Mouse (Mus musculus) retina, postnatal 7 days (tissue): ENCODE measurements around the gene Olfr448.
A peak's percentile ranks its signal among the peaks of the same experiment; 100 is the strongest.

ENCODE experiments used
- DNase-seq: peaks from one replicate; pipeline ENCODE4 v3.0.0-alpha.2; 2012; ENCODE audit warnings: low read depth, low spot score

The Olfr448 gene

DNA sequence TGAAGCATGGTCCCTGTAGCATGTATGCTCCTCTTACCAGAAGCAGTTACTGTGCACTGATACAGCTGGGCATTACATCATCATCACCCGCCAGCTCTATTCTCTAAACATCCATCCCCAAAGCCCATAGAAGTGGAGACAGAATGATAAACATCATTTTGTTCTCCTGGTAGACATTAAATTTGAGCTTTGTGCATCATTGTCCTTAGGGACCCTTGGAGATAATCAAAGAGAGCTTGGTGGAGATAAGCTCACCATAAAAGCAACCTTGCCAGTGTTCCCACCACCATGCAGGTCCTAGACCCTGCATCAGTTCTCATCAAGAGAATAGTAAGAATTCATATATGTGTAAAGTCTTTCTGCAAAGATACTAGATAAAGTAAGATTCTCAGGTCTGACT is at the start of gene Olfr448:
Olfr448 (plus strand) TSS at position 301 of the 400 bp plus-strand sequence.
- no peak for DNase-seq

DNA sequence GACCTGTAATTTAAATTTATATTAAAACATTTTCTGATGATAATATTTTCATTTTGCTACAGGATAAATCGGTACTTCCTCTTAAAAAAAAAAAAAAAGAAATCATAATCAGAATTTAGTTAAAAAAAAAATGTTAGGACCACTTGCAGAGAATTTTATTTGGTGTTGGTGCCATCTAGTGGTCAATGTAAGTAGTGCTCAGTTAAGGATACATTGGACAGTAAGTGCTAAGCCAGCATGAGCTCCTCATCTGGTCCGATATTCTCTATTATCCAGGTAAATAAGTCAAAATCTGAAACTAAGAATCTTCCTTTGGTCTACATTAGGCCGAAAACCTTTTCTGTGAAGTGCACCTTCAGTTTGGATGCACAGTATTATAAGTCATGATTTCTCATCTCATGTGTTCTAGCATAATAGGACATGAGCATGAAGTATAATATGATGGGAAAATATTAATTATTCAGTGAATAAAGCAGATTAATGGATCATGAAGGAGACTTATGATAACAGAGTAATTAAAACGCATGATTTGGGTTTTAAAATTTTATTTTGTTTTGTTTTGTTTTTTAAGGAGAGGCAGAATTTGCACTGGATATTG is 29.9 kb upstream of the Olfr448 start:
- DNase-seq, result peak; percentile 53

DNA sequence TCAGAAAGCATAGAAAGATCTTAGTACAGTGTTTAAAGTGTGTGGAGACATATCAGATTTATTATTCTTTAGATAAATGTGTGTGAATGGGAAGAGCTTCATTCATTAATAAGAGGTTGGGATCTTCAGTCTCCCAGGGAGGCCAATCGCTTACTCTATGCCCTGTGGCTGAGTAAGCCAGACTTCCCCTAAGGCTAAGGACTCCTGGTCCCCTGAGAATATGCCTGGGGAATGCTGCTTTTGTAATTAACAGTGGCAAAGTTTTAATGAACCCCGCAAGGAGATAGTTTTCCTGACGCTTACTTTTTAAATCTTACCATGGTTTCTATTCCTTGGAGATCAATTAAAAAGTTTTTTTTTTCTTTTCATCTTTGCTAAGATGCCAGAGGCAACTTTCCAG is 20.5 kb upstream of the Olfr448 start:
- DNase-seq, result no peak

DNA sequence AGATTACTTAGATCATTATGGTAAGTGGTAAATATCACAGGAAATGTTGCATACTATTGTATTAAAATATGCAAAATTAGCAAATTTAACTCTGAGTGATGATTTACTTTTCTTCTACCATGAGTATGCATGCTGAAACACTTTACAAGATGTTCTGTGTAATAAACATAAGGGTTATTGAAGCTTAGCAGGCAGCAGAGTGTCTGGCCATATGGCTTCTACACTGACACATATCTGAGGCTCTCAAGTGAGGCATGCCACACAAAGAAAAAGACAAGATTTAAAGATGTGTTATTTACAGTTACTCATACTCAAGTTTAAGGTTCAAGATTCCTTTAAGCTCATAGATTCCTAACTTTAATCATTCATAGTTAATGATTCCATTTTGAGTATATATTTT is 13.9 kb upstream of the Olfr448 start:
- no peak for DNase-seq

DNA sequence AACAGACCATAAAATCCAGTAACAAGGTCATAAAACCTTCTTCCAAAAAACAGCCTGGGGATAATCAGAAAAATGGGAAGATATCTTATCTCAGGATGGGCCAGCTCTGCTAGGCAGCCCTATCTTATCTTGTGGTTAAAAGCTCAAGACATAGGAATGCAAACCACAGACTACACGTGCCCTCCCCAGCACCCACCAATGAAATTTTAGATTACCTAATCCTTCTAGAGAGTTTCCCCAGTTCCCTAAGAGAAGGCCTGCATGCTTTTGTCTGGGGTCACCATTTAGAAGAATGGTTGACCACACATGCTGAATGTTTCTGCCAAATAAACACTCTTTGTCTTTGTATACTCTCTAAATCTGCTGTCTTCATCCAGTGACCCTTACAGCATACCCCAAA is 10.1 kb downstream of the Olfr448 start:
- no peak for DNase-seq

DNA sequence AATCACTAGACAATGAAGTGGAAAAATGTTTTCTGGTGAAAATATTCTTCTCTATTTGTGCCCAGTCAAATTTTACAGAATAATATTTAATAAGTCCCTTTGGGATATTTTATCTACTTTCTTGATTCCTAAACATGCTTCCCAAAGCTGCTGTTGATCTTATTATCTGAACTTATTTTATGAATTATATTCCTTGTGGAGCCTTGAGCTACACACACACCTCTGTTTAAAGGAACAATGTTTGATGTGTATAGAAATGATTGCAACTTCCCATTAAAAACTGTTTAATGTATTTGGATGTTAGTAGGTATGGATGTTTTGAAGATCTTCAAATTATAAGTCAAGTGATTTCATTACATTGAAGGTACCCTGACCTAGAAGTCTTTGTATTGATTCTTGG is 18.3 kb downstream of the Olfr448 start, which contains the start of gene Olfr447:
Olfr447 (plus strand) TSS at position 301 of the 400 bp plus-strand sequence.
- DNase-seq, result no peak

DNA sequence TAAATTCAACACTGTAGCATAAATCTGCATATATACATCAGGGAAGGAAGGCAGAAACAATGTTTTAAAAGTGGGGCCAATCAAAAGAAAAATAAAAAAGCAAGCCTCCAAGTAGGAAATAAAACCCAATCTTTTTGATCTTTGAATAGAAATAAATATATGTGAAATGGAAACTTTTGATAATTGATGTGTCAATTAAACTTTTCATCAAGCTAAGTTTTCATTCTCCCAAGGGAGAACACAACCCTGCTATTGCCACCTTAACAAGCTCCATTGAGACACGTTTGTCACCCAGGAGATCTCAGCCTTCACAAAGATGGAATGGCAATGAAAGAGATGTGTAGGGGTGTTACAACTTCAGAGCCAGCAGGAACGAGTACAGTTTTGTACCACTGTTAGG is 30.8 kb downstream of the Olfr448 start, which contains the start of gene Olfr446:
Olfr446 (plus strand) TSS at position 301 of the 400 bp plus-strand sequence.
- DNase-seq, result no peak
